Mouse (Mus musculus): ENCODE data around the gene Elmo3. TPM values are rescaled to one million over a fixed set of nuclear protein-coding genes. Genes with fewer than 3 reads are reported as not detected.
A peak's percentile ranks its signal among the peaks of the same experiment; 100 is the strongest.

Gene Elmo3
- polyA plus RNA-seq, 2 experiments = 2.5 to 4.2 TPM

- peaks cover 49% of the 10 kb centered on the region for H3K27me3 ChIP-seq (ENCODE audit: control insufficient read depth, insufficient read depth, low read length)
- DNase-seq (ENCODE audit: low read depth in 3 of 3, low spot score in 3 of 3) (no peak), ATAC-seq (ENCODE audit: insufficient read depth) (no peak)
- peak overlapping the region; percentile 33 to 89; a peak in 3 of 4 replicates for H3K4me3 ChIP-seq (ENCODE audit: insufficient read depth in 1 of 2, low read depth in 2 of 2, low read length in 2 of 2)
- H3K4me1 ChIP-seq (replicated peaks; ENCODE audit: control insufficient read depth in 2 of 2, insufficient read depth in 2 of 2, low read length in 1 of 2) = peaks cover 6 to 16% of the 10 kb centered on the region in 2 experiments
- WGBS (ENCODE audit: insufficient replicate concordance) = 8% methylated on average over 10 of the region's 10 CpGs
- no peaks in the 10 kb centered on the region for H3K36me3 ChIP-seq (replicated peaks; ENCODE audit: control insufficient read depth, insufficient read depth, low read depth)
- H3K4me2 ChIP-seq (ENCODE audit: low read depth) = peak overlapping the region; percentile 98
- H3K9ac ChIP-seq (replicated peaks) = peak overlapping the region; percentile 86
- no peak for TF ChIP-seq CTCF (IDR thresholded peaks at IDR 0.05; ENCODE audit: low read depth)
- no peak for TF ChIP-seq EP300 (IDR thresholded peaks at IDR 0.05; ENCODE audit: low read depth)
- H3K9me3 ChIP-seq (ENCODE audit: control insufficient read depth, low read length) = no peaks in the 10 kb centered on the region
- H3K27ac ChIP-seq = no peak overlapping the region
These were observed 40.3 kb upstream of the Elmo3 start for GRCm38 (mm10) chr8:105265128-105265527.

- Histone ChIP-seq H3K4me1 (replicated peaks; ENCODE audit: control insufficient read depth in 2 of 2, insufficient read depth in 2 of 2, low read length in 1 of 2) (peaks cover 6 to 12% of the 10 kb centered on the region in 2 experiments), H3K27me3 (ENCODE audit: control insufficient read depth, insufficient read depth, low read length) (peaks cover 65% of the 10 kb centered on the region)
- DNase-seq (ENCODE audit: low read depth in 3 of 3, low spot score in 3 of 3) = no peak
These were observed 38.6 kb upstream of the Elmo3 start for GRCm38 (mm10) chr8:105266775-105267174.

GRCm38 (mm10) chr8:105268342-105269074 lies 36.9 kb upstream of the Elmo3 start:
- Histone ChIP-seq H3K9ac (replicated peaks) (no peak overlapping the region), H3K4me3 (ENCODE audit: insufficient read depth in 1 of 2, low read depth in 2 of 2, low read length in 2 of 2) (peak overlapping the region in 1 of 2 experiments; percentile 3; a peak in 2 of 4 replicates), H3K9me3 (ENCODE audit: control insufficient read depth, low read length) (no peaks in the 10 kb centered on the region), H3K4me1 (replicated peaks; ENCODE audit: control insufficient read depth in 2 of 2, insufficient read depth in 2 of 2, low read length in 1 of 2) (peaks cover 6 to 11% of the 10 kb centered on the region in 2 experiments), H3K27me3 (ENCODE audit: control insufficient read depth, insufficient read depth, low read length) (peaks cover 74% of the 10 kb centered on the region), H3K36me3 (replicated peaks; ENCODE audit: control insufficient read depth, insufficient read depth, low read depth) (no peaks in the 10 kb centered on the region), H3K27ac (no peak overlapping the region), H3K4me2 (ENCODE audit: low read depth) (peak overlapping the region; percentile 25)
- no peak for TF ChIP-seq EP300 (IDR thresholded peaks at IDR 0.05; ENCODE audit: low read depth)
- no peak for TF ChIP-seq CTCF (IDR thresholded peaks at IDR 0.05; ENCODE audit: low read depth)
- DNase-seq (ENCODE audit: low read depth in 3 of 3, low spot score in 3 of 3) (no peak), ATAC-seq (ENCODE audit: insufficient read depth) (no peak)
- 5% methylated on average over 65 of the region's 65 CpGs for WGBS (ENCODE audit: insufficient replicate concordance)

More at GRCm38 (mm10) chr8:105266775-105267174, 38.6 kb upstream of the Elmo3 start:
- 22% methylated on average over 13 of the region's 13 CpGs for WGBS (ENCODE audit: insufficient replicate concordance)
- Histone ChIP-seq H3K4me2 (ENCODE audit: low read depth) (no peak overlapping the region), H3K9me3 (ENCODE audit: control insufficient read depth, low read length) (no peaks in the 10 kb centered on the region), H3K9ac (replicated peaks) (no peak overlapping the region), H3K27ac (no peak overlapping the region), H3K36me3 (replicated peaks; ENCODE audit: control insufficient read depth, insufficient read depth, low read depth) (no peaks in the 10 kb centered on the region), H3K4me3 (ENCODE audit: insufficient read depth in 1 of 2, low read depth in 2 of 2, low read length in 2 of 2) (no peak overlapping the region)
- ATAC-seq (ENCODE audit: insufficient read depth) = no peak
- no peak for TF ChIP-seq EP300 (IDR thresholded peaks at IDR 0.05; ENCODE audit: low read depth)
- TF ChIP-seq CTCF (IDR thresholded peaks at IDR 0.05; ENCODE audit: low read depth) = no peak

GRCm38 (mm10) chr8:105269075-105269458 lies 36.3 kb upstream of the Elmo3 start:
- no peak for DNase-seq (ENCODE audit: low read depth in 3 of 3, low spot score in 3 of 3)
- no peak for ATAC-seq (ENCODE audit: insufficient read depth)
- TF ChIP-seq EP300 (IDR thresholded peaks at IDR 0.05; ENCODE audit: low read depth) = no peak
- TF ChIP-seq CTCF (IDR thresholded peaks at IDR 0.05; ENCODE audit: low read depth) = no peak
- WGBS (ENCODE audit: insufficient replicate concordance) = 7% methylated on average over 10 of the region's 10 CpGs
- Histone ChIP-seq H3K9ac (replicated peaks) (no peak overlapping the region), H3K4me2 (ENCODE audit: low read depth) (peak overlapping the region; percentile 25), H3K27me3 (ENCODE audit: control insufficient read depth, insufficient read depth, low read length) (peaks cover 78% of the 10 kb centered on the region), H3K36me3 (replicated peaks; ENCODE audit: control insufficient read depth, insufficient read depth, low read depth) (no peaks in the 10 kb centered on the region), H3K9me3 (ENCODE audit: control insufficient read depth, low read length) (no peaks in the 10 kb centered on the region), H3K4me3 (ENCODE audit: insufficient read depth in 1 of 2, low read depth in 2 of 2, low read length in 2 of 2) (peak overlapping the region in 1 of 2 experiments; percentile 39; a peak in 3 of 4 replicates), H3K4me1 (replicated peaks; ENCODE audit: control insufficient read depth in 2 of 2, insufficient read depth in 2 of 2, low read length in 1 of 2) (peaks cover 6 to 7% of the 10 kb centered on the region in 2 experiments), H3K27ac (no peak overlapping the region)

- 1% methylated on average over 42 of the region's 42 CpGs for WGBS (ENCODE audit: insufficient replicate concordance)
- ATAC-seq (ENCODE audit: insufficient read depth) (no peak), DNase-seq (ENCODE audit: low read depth in 3 of 3, low spot score in 3 of 3) (no peak)
- no peak within 1 kb of the TSS for H3K9ac ChIP-seq (replicated peaks)
- peaks cover 82% of the 10 kb centered on the region for H3K27me3 ChIP-seq (ENCODE audit: control insufficient read depth, insufficient read depth, low read length)
- H3K4me3 ChIP-seq (ENCODE audit: insufficient read depth in 1 of 2, low read depth in 2 of 2, low read length in 2 of 2) = peak within 1 kb of the TSS in 1 of 2 experiments; percentile 39; a peak in 3 of 4 replicates
- peaks cover 6 to 7% of the 10 kb centered on the region in 2 experiments for H3K4me1 ChIP-seq (replicated peaks; ENCODE audit: control insufficient read depth in 2 of 2, insufficient read depth in 2 of 2, low read length in 1 of 2)
- H3K4me2 ChIP-seq (ENCODE audit: low read depth) = peak within 1 kb of the TSS; percentile 25
- H3K36me3 ChIP-seq (replicated peaks; ENCODE audit: control insufficient read depth, insufficient read depth, low read depth) = no peaks in the 10 kb centered on the region
- no peak within 1 kb of the TSS for H3K27ac ChIP-seq
- TF ChIP-seq EP300 (IDR thresholded peaks at IDR 0.05; ENCODE audit: low read depth) (no peak), CTCF (IDR thresholded peaks at IDR 0.05; ENCODE audit: low read depth) (no peak)
- no peaks in the 10 kb centered on the region for H3K9me3 ChIP-seq (ENCODE audit: control insufficient read depth, low read length)
These were observed 35.9 kb upstream of the Elmo3 start, which contains the start of gene Hsf4 for GRCm38 (mm10) chr8:105269461-105269947. TSS of gene Hsf4 (plus strand) at chr8:105269801.
